ENCODE assay signal across 8 mouse cellular contexts in the genomic region with DNA sequence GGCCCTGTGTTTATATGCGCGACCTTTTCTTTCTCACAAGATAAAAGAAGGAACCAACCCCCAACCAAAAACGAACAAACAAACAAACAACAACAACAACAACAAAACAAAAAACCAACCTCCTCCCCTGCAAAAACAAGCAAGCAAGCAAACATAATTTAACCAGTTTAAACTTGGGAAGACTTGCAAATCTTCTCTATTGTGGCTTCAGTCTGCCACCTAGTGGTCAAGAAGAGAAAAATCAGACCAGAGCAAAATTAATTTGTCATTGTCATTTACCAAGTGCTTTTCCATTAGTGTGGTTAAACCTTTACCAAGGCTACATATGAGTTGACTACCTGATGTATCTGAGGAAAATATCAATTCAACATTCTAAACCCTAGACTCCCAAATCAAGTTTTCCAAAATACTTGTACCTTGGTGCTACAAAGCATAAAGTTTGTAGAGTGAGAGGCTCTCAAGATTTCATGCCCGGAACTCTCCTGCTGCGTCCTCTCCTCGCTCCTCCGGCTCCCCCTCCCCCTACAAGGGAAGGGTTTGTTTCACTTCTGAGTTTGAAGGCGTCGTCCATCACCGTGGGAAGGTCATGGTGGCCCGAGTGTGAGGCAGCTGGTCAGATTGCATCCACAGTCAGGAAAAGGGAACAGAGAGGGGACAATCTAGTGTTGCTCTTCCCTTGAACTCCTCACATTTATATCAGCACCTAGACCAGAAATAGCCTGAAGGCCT. TPM values are rescaled to one million over a fixed set of nuclear protein-coding genes. Genes with fewer than 3 reads are reported as not detected.
DNase-seq lines count a peak whose midpoint lies in the region; ATAC-seq and TF ChIP-seq lines count a peak whose summit lies in the region.

No protein-coding gene starts in this region.

- no peak overlapping the region for H3K4me2 ChIP-seq in lung, embryonic 14.5 days
- peak overlapping the region; percentile 38 for H3K4me2 ChIP-seq in heart, embryonic 13.5 days

- no peaks in the 10 kb centered on the region for H3K27me3 ChIP-seq in lung, embryonic 14.5 days (ENCODE audit: insufficient read depth, low read length)
- H3K27me3 ChIP-seq in heart, embryonic 13.5 days (replicated peaks), result no peaks in the 10 kb centered on the region

- no peaks in the 10 kb centered on the region for H3K9me3 ChIP-seq in lung, embryonic 14.5 days (ENCODE audit: low read depth, low read length)
- no peaks in the 10 kb centered on the region for H3K9me3 ChIP-seq in heart, embryonic 13.5 days

- no peak overlapping the region for H3K9ac ChIP-seq in lung, embryonic 14.5 days
- H3K9ac ChIP-seq in heart, embryonic 13.5 days, result peak overlapping the region; percentile 50; the same call in 1 of the 2 replicates

- H3K27ac ChIP-seq in lung, embryonic 14.5 days (ENCODE audit: low read depth), result no peak overlapping the region
- no peak overlapping the region for H3K27ac ChIP-seq in heart, embryonic 13.5 days (replicated peaks)

- WGBS in lung, embryonic 14.5 days, result 19% methylated on average over 11 of the region's 11 CpGs
- WGBS in heart, embryonic 13.5 days, result 22% methylated on average over 11 of the region's 11 CpGs

- peak; percentile 51 for DNase-seq in cerebellum, adult 9-10 months
- no peak for DNase-seq in cerebellum, adult 11-12 months
- DNase-seq in lung, embryonic 14.5 days, result peak; percentile 84
- no peak for DNase-seq in lung, postnatal 36 days
- peak; percentile 77 for DNase-seq in mesoderm, embryonic 11.5 days (ENCODE audit: low read depth, low spot score)
- no peak for DNase-seq in spleen, adult 12 weeks (ENCODE audit: low spot score)
- no peak for DNase-seq in spleen, postnatal 10 days (ENCODE audit: low spot score in 2 of 2)

- H3K4me3 ChIP-seq in lung, embryonic 14.5 days (ENCODE audit: low read depth, low read length), result no peak overlapping the region
- no peak overlapping the region for H3K4me3 ChIP-seq in heart, embryonic 13.5 days

- H3K36me3 ChIP-seq in lung, embryonic 14.5 days (ENCODE audit: insufficient read depth), result no peaks in the 10 kb centered on the region
- no peaks in the 10 kb centered on the region for H3K36me3 ChIP-seq in heart, embryonic 13.5 days

- peak; percentile 84 for TF ChIP-seq CTCF in lung, embryonic 14.5 days (IDR thresholded peaks at IDR 0.05; ENCODE audit: low read depth)

- no peaks in the 10 kb centered on the region for H3K4me1 ChIP-seq in lung, embryonic 14.5 days (ENCODE audit: insufficient read depth)
- H3K4me1 ChIP-seq in heart, embryonic 13.5 days, result no peaks in the 10 kb centered on the region

- ATAC-seq in lung, embryonic 14.5 days (ENCODE audit: insufficient read depth), result no peak
- no peak for ATAC-seq in heart, embryonic 13.5 days (ENCODE audit: extremely low read depth, insufficient number of reproducible peaks, low FRiP score, low TSS enrichment)

RNA-seq across cellular contexts. Expression of a gene that starts 8.0 kb away (rescaled TPM):
- 144 and 148 TPM in 2 replicates for polyA plus RNA-seq in lung, embryonic 14.5 days (2014; fragmentation: Nextera tagmentation; extraction: Ambion mirVana)
- 93.0 and 96.8 TPM in 2 replicates for polyA plus RNA-seq in heart, embryonic 13.5 days (2015; fragmentation: Nextera tagmentation; extraction: Ambion mirVana)

RNA-seq across cellular contexts. Expression of a gene that starts 10.8 kb away (rescaled TPM):
- polyA plus RNA-seq in lung, embryonic 14.5 days (2014; fragmentation: Nextera tagmentation; extraction: Ambion mirVana), result not detected in 2 replicates
- polyA plus RNA-seq in heart, embryonic 13.5 days (2015; fragmentation: Nextera tagmentation; extraction: Ambion mirVana), result 0.15 TPM in 1 of 2 replicates, not detected in the other

RNA-seq across cellular contexts. Expression of a gene that starts 28.3 kb away (rescaled TPM):
- 194 and 206 TPM in 2 replicates for polyA plus RNA-seq in lung, embryonic 14.5 days (2014; fragmentation: Nextera tagmentation; extraction: Ambion mirVana)
- polyA plus RNA-seq in heart, embryonic 13.5 days (2015; fragmentation: Nextera tagmentation; extraction: Ambion mirVana), result 147 and 163 TPM in 2 replicates

Comparison
In these comparisons a context has a peak if more than half of its experiments do, and no peak if none do; other contexts are left out.
1. DNase-seq: peak in cerebellum, adult 9-10 months (single experiment), lung, embryonic 14.5 days (single experiment) and mesoderm, embryonic 11.5 days (single experiment); none in cerebellum, adult 11-12 months (single experiment), lung, postnatal 36 days (single experiment), spleen, adult 12 weeks (single experiment) and spleen, postnatal 10 days (0 of 2).